Mouse (Mus musculus) MEL (cell line): ENCODE data around the gene 1700019N19Rik. TPM values are rescaled to one million over a fixed set of nuclear protein-coding genes. Genes with fewer than 3 reads are reported as not detected.

ENCODE experiments used
- DNase-seq: peaks from one replicate; pipeline ENCODE4 v3.0.0; 2011; ENCODE audit warnings: low read depth, low spot score
- H3K27ac ChIP-seq: 2 replicates; pipeline ENCODE4 v1.5.1; 2012; ENCODE audit warnings: low read depth, mild to moderate bottlenecking, control low read depth, low read length, moderate library complexity; ENCODE audit not compliant: control insufficient read depth
- H3K27me3 ChIP-seq, 2 experiments: fragments of 150-350 bp in 1 of 2; sonication (generic) in 1 of 2; 2 replicates each; pipeline ENCODE4 v1.6.1; 2012; ENCODE audit warnings: low read length in 2 of 2, mild to moderate bottlenecking in 2 of 2, improper control_type of control experiment in 1 of 2, moderate library complexity in 1 of 2; ENCODE audit not compliant: insufficient read depth in 2 of 2, control insufficient read depth in 1 of 2
- H3K36me3 ChIP-seq, 2 experiments: 2 replicates each; pipeline ENCODE4 v1.6.1; 2012 to 2014; ENCODE audit warnings: low read length in 2 of 2, improper control_type of control experiment in 1 of 2, inconsistent platforms in 1 of 2, mild to moderate bottlenecking in 1 of 2; ENCODE audit not compliant: insufficient read depth in 2 of 2, control insufficient read depth in 1 of 2
- H3K4me1 ChIP-seq, 2 experiments: fragments of 150-350 bp in 1 of 2; sonication (generic) in 1 of 2; 2 replicates each; pipeline ENCODE4 v1.6.1; 2012; ENCODE audit warnings: low read length in 2 of 2, improper control_type of control experiment in 1 of 2, mild to moderate bottlenecking in 1 of 2; ENCODE audit not compliant: insufficient read depth in 2 of 2, control insufficient read depth in 1 of 2
- H3K4me3 ChIP-seq, 2 experiments: fragments of 150-350 bp in 1 of 2; sonication (generic) in 1 of 2; 2 replicates each; pipeline ENCODE4 v1.5.1; 2012; ENCODE audit warnings: low read depth in 2 of 2, low read length in 2 of 2, mild to moderate bottlenecking in 2 of 2, moderate library complexity in 2 of 2, control low read depth in 1 of 2, improper control_type of control experiment in 1 of 2; ENCODE audit not compliant: control insufficient read depth in 1 of 2, insufficient read depth in 1 of 2
- H3K79me2 ChIP-seq: 2 replicates; pipeline ENCODE4 v1.6.1; 2012; ENCODE audit warnings: mild to moderate bottlenecking, low read length, moderate library complexity; ENCODE audit not compliant: control insufficient read depth, poor library complexity, insufficient read depth
- H3K9ac ChIP-seq: 2 replicates; pipeline ENCODE4 v1.6.1; 2012; ENCODE audit warnings: low read depth, mild to moderate bottlenecking, control low read depth, low read length, moderate library complexity; ENCODE audit not compliant: control insufficient read depth, poor library complexity, severe bottlenecking
- H3K9me3 ChIP-seq: fragments of 150-350 bp; sonication (generic); replicated peaks from 2 replicates; pipeline ENCODE4 v1.6.1; 2012; ENCODE audit warnings: mild to moderate bottlenecking, low read length, improper control_type of control experiment, moderate library complexity; ENCODE audit not compliant: insufficient read depth
- CHD1 ChIP-seq: IDR thresholded peaks from 2 replicates; pipeline ENCODE4 v1.6.1; 2012; ENCODE audit warnings: low read depth, mild to moderate bottlenecking, inconsistent platforms, low read length, improper control_type of control experiment
- CHD2 ChIP-seq: IDR thresholded peaks from 2 replicates; pipeline ENCODE4 v1.6.1; 2011; ENCODE audit warnings: low read length, improper control_type of control experiment
- ELF1 ChIP-seq: IDR thresholded peaks from 2 replicates; pipeline ENCODE4 v1.6.1; 2014; ENCODE audit warnings: low read depth, mild to moderate bottlenecking, inconsistent platforms, low read length, improper control_type of control experiment, moderate library complexity
- ETS1 ChIP-seq: IDR thresholded peaks from 2 replicates; pipeline ENCODE4 v1.6.1; 2012; ENCODE audit warnings: low read depth, mild to moderate bottlenecking, inconsistent platforms, low read length, improper control_type of control experiment, moderate library complexity
- GABPA ChIP-seq: IDR thresholded peaks from 2 replicates; pipeline ENCODE4 v1.6.1; 2012; ENCODE audit warnings: low read depth, mild to moderate bottlenecking, inconsistent platforms, low read length, improper control_type of control experiment, moderate library complexity
- HCFC1 ChIP-seq: IDR thresholded peaks from 2 replicates; pipeline ENCODE4 v1.6.1; 2012; ENCODE audit warnings: low read depth, mild to moderate bottlenecking, inconsistent platforms, low read length, improper control_type of control experiment, moderate library complexity
- JUND ChIP-seq: IDR thresholded peaks from 2 replicates; pipeline ENCODE4 v1.6.1; 2011; ENCODE audit warnings: low read depth, mild to moderate bottlenecking, improper control_type of control experiment, low read length
- KAT2A ChIP-seq: conservative IDR thresholded peaks from 2 replicates; pipeline ENCODE4 v1.6.1; 2012; ENCODE audit warnings: low read depth, low read length, improper control_type of control experiment, inconsistent platforms
- MAZ ChIP-seq: IDR thresholded peaks from 2 replicates; pipeline ENCODE4 v1.6.1; 2012; ENCODE audit warnings: low read depth, mild to moderate bottlenecking, inconsistent platforms, low read length, improper control_type of control experiment
- MEF2A ChIP-seq: IDR thresholded peaks from 2 replicates; pipeline ENCODE4 v1.6.1; 2014; ENCODE audit warnings: low read depth, mild to moderate bottlenecking, inconsistent platforms, low read length, improper control_type of control experiment; ENCODE audit not compliant: poor library complexity, insufficient replicate concordance, severe bottlenecking; ENCODE audit errors: extremely low read depth
- MYB ChIP-seq: IDR thresholded peaks from 2 replicates; pipeline ENCODE4 v1.6.1; 2011; ENCODE audit warnings: mild to moderate bottlenecking, low read depth, low read length, improper control_type of control experiment
- MYC ChIP-seq: IDR thresholded peaks from 2 replicates; pipeline ENCODE4 v1.6.1; 2011; ENCODE audit warnings: low read depth, mild to moderate bottlenecking, low read length, improper control_type of control experiment, moderate library complexity
- NELFE ChIP-seq: IDR thresholded peaks from 2 replicates; pipeline ENCODE4 v1.6.1; 2011; ENCODE audit warnings: low read depth, low read length, improper control_type of control experiment
- NRF1 ChIP-seq: IDR thresholded peaks from 2 replicates; pipeline ENCODE4 v1.6.1; 2014; ENCODE audit warnings: low read depth, mild to moderate bottlenecking, inconsistent platforms, low read length, improper control_type of control experiment, moderate library complexity; ENCODE audit not compliant: poor library complexity, insufficient read depth, severe bottlenecking
- POLR2A ChIP-seq, 2 experiments: IDR thresholded peaks; 2 replicates each; pipeline ENCODE4 v1.6.1; 2011 to 2012; ENCODE audit warnings: low read length in 2 of 2, mild to moderate bottlenecking in 2 of 2, control low read depth in 1 of 2, improper control_type of control experiment in 1 of 2, low read depth in 1 of 2, moderate library complexity in 1 of 2; ENCODE audit not compliant: control insufficient read depth in 1 of 2, insufficient read depth in 1 of 2, poor library complexity in 1 of 2
- POLR2AphosphoS2 ChIP-seq: IDR thresholded peaks from 2 replicates; pipeline ENCODE4 v1.6.1; 2011; ENCODE audit warnings: low read length, improper control_type of control experiment
- POLR2AphosphoS5 ChIP-seq: IDR thresholded peaks from 2 replicates; pipeline ENCODE4 v1.6.1; 2012; ENCODE audit warnings: low read depth, borderline replicate concordance, mild to moderate bottlenecking, inconsistent platforms, low read length, moderate library complexity, mixed read lengths
- RAD21 ChIP-seq: IDR thresholded peaks from 2 replicates; pipeline ENCODE4 v1.6.1; 2011; ENCODE audit warnings: mild to moderate bottlenecking, low read depth, low read length, improper control_type of control experiment
- SIN3A ChIP-seq: IDR thresholded peaks from 2 replicates; pipeline ENCODE4 v1.6.1; 2012; ENCODE audit warnings: low read length, improper control_type of control experiment, inconsistent platforms
- SMC3 ChIP-seq: IDR thresholded peaks from 2 replicates; pipeline ENCODE4 v1.6.1; 2011; ENCODE audit warnings: low read depth, low read length, improper control_type of control experiment
- TAL1 ChIP-seq: IDR thresholded peaks from 2 replicates; pipeline ENCODE4 v1.6.1; 2012; ENCODE audit warnings: mild to moderate bottlenecking, inconsistent platforms, low read length, moderate library complexity, mixed read lengths
- TBP ChIP-seq: IDR thresholded peaks from 2 replicates; pipeline ENCODE4 v1.8.0; 2011; ENCODE audit warnings: low read depth, low read length, improper control_type of control experiment
- TCF12 ChIP-seq: IDR thresholded peaks from 2 replicates; pipeline ENCODE4 v1.6.1; 2014; ENCODE audit warnings: low read depth, mild to moderate bottlenecking, inconsistent platforms, low read length, improper control_type of control experiment, moderate library complexity
- UBTF ChIP-seq: IDR thresholded peaks from 2 replicates; pipeline ENCODE4 v1.6.1; 2012; ENCODE audit warnings: low read depth, mild to moderate bottlenecking, inconsistent platforms, low read length, improper control_type of control experiment, moderate library complexity, borderline replicate concordance; ENCODE audit not compliant: insufficient read depth
- USF1 ChIP-seq: IDR thresholded peaks from 2 replicates; pipeline ENCODE4 v1.6.1; 2014; ENCODE audit warnings: low read depth, mild to moderate bottlenecking, inconsistent platforms, low read length, improper control_type of control experiment, moderate library complexity
- USF2 ChIP-seq, 2 experiments: IDR thresholded peaks; 2 replicates each; pipeline ENCODE4 v1.6.1; 2011 to 2012; ENCODE audit warnings: improper control_type of control experiment in 2 of 2, low read length in 2 of 2, borderline replicate concordance in 1 of 2, inconsistent platforms in 1 of 2, low read depth in 1 of 2, mild to moderate bottlenecking in 1 of 2; ENCODE audit not compliant: insufficient read depth in 1 of 2
- ZC3H11A ChIP-seq: IDR thresholded peaks from 2 replicates; pipeline ENCODE4 v1.6.1; 2012; ENCODE audit warnings: low read depth, mild to moderate bottlenecking, inconsistent platforms, low read length, improper control_type of control experiment
- ZKSCAN1 ChIP-seq: IDR thresholded peaks from 2 replicates; pipeline ENCODE4 v1.6.1; 2012; ENCODE audit warnings: low read depth, mild to moderate bottlenecking, inconsistent platforms, low read length, improper control_type of control experiment, moderate library complexity
- ZMIZ1 ChIP-seq: IDR thresholded peaks from 2 replicates; pipeline ENCODE4 v1.6.1; 2012; ENCODE audit warnings: low read depth, mild to moderate bottlenecking, inconsistent platforms, low read length, improper control_type of control experiment, moderate library complexity
- polyA plus RNA-seq, 2 experiments: library from polyadenylated mRNA; stranded (reverse) in 1 of 2; unstranded in 1 of 2; fragments of >175 nt in 1 of 2; fragments of >200 nt in 1 of 2; gene quantifications; 2 replicates each; pipeline versions ENCODE4 v1.2.1 to v1.2.4; 2012; ENCODE audit warnings: low replicate concordance in 2 of 2, low read depth in 1 of 2; ENCODE audit not compliant: insufficient read length in 2 of 2, insufficient read depth in 1 of 2, missing spikeins in 1 of 2
- total RNA-seq: library from RNA; depleted of rRNA; stranded (reverse); fragments of 300-350 nt; gene quantifications from 2 replicates; pipeline ENCODE4 v1.2.3, GENCODE M21; 2012

Gene 1700019N19Rik
- total and polyA plus RNA-seq, 3 experiments = not detected

- no peak for DNase-seq
- no peak overlapping the region for H3K4me3 ChIP-seq
- no peaks in the 10 kb centered on the region for H3K27me3 ChIP-seq
- no peak overlapping the region for H3K9ac ChIP-seq
- no peaks in the 10 kb centered on the region for H3K9me3 ChIP-seq
- H3K27ac ChIP-seq = no peak overlapping the region
- TF ChIP-seq HCFC1 (no peak), ETS1 (no peak), SIN3A (no peak), POLR2A (IDR thresholded peaks at IDR 0.05; ENCODE audit: control insufficient read depth in 1 of 2, insufficient read depth in 1 of 2, low read depth in 1 of 2, low read length in 2 of 2, poor library complexity in 1 of 2) (no peak), ZC3H11A (no peak), KAT2A (no peak), ZKSCAN1 (no peak), MEF2A (no peak), MYC (no peak), NRF1 (no peak), ELF1 (no peak), CHD2 (no peak), MYB (no peak), MAZ (no peak), ZMIZ1 (no peak), POLR2AphosphoS2 (no peak), SMC3 (no peak), CHD1 (no peak), NELFE (no peak)
- TF ChIP-seq, all 39 proteins: peak for 0
- no peaks in the 10 kb centered on the region for H3K36me3 ChIP-seq
- no peaks in the 10 kb centered on the region for H3K79me2 ChIP-seq
- no peaks in the 10 kb centered on the region for H3K4me1 ChIP-seq
These were observed 45.1 kb upstream of the 1700019N19Rik start for GRCm38 (mm10) chr19:58839345-58839744.

GRCm38 (mm10) chr19:58838706-58839105 lies 44.4 kb upstream of the 1700019N19Rik start:
- no peaks in the 10 kb centered on the region for H3K36me3 ChIP-seq
- H3K9ac ChIP-seq = no peak overlapping the region
- H3K4me3 ChIP-seq = no peak overlapping the region
- H3K9me3 ChIP-seq = no peaks in the 10 kb centered on the region
- no peak for TF ChIP-seq USF2 (IDR thresholded peaks at IDR 0.05; ENCODE audit: borderline replicate concordance in 1 of 2, insufficient read depth in 1 of 2, low read depth in 1 of 2, low read length in 2 of 2)
- TF ChIP-seq GABPA = no peak
- TF ChIP-seq CHD1 = no peak
- TF ChIP-seq TCF12 = no peak
- no peak for TF ChIP-seq MYC
- no peak for TF ChIP-seq UBTF
- TF ChIP-seq ELF1 = no peak
- TF ChIP-seq POLR2AphosphoS5 = no peak
- TF ChIP-seq TAL1 = no peak
- TF ChIP-seq CHD2 = no peak
- TF ChIP-seq NELFE = no peak
- TF ChIP-seq NRF1 = no peak
- no peak for TF ChIP-seq USF1
- TF ChIP-seq KAT2A = no peak
- no peak for TF ChIP-seq SMC3
- TF ChIP-seq RAD21 = no peak
- no peak for TF ChIP-seq MYB
- no peak for TF ChIP-seq SIN3A
- TF ChIP-seq TBP = no peak
- no peak for TF ChIP-seq JUND
- no peaks in the 10 kb centered on the region for H3K79me2 ChIP-seq
- no peaks in the 10 kb centered on the region for H3K4me1 ChIP-seq
- no peaks in the 10 kb centered on the region for H3K27me3 ChIP-seq
- H3K27ac ChIP-seq = no peak overlapping the region
- DNase-seq = no peak
